8 mouse cellular contexts compared by ENCODE assay signal in genomic region chr12:33220509-33221051, GRCm38 (mm10).
A peak's percentile ranks its signal among the peaks of the same experiment; 100 is the strongest.
DNase-seq lines count a peak whose midpoint lies in the region; ATAC-seq and TF ChIP-seq lines count a peak whose summit lies in the region.

No protein-coding gene starts in this region.

- WGBS in heart, embryonic 10.5 days, result 27% methylated on average over 11 of the region's 11 CpGs

- peak; percentile 85 for ATAC-seq in G1E (ENCODE audit: extremely low read depth, insufficient number of reproducible peaks, low FRiP score, poor library complexity, severe bottlenecking)

- peaks cover 73% of the 10 kb centered on the region for H3K4me1 ChIP-seq in G1E (ENCODE audit: insufficient read depth, low read depth, low read length)
- H3K4me1 ChIP-seq in heart, embryonic 10.5 days, result peaks cover 58% of the 10 kb centered on the region

- H3K27me3 ChIP-seq in G1E (ENCODE audit: insufficient read depth, low read length), result 0 out of 2 replicates have a peak, but pooled peaks cover 4% of the 10 kb centered on the region
- H3K27me3 ChIP-seq in heart, embryonic 10.5 days (ENCODE audit: insufficient read depth, poor library complexity, severe bottlenecking), result no peaks in the 10 kb centered on the region

- H3K27ac ChIP-seq in heart, embryonic 10.5 days, result peak overlapping the region; percentile 85

- H3K36me3 ChIP-seq in G1E (replicated peaks), result peaks cover 60% of the 10 kb centered on the region
- H3K36me3 ChIP-seq in heart, embryonic 10.5 days, result 0 out of 2 replicates have a peak, but pooled peaks cover 5% of the 10 kb centered on the region

- H3K4me3 ChIP-seq in G1E (ENCODE audit: low read depth, low read length), result peak overlapping the region; percentile 53; the same call in 1 of the 2 replicates
- H3K4me3 ChIP-seq in heart, embryonic 10.5 days, result peak overlapping the region; percentile 34; the same call in 1 of the 2 replicates

- DNase-seq in G1E (ENCODE audit: low spot score), result peak; percentile 82
- peak; percentile 92 for DNase-seq in c-Kit-negative CD71-positive TER-119-positive erythroid progenitor cells, embryonic 14.5 days (ENCODE audit: low read depth, low spot score)
- peak; percentile 94 for DNase-seq in heart, embryonic 10.5 days (ENCODE audit: low spot score)
- DNase-seq in layer of hippocampus, adult 8-10 months (ENCODE audit: low spot score in 2 of 2), result peak; percentile 61 to 69
- peak; percentile 83 for DNase-seq in lung, postnatal 36 days
- DNase-seq in spleen, postnatal 10 days (ENCODE audit: low spot score in 2 of 2), result peak; percentile 81 to 85
- no peak for DNase-seq in cerebellum, adult 18-20 months
- no peak for DNase-seq in thymus, adult 18-20 months

- no peak for TF ChIP-seq CTCF in G1E (IDR thresholded peaks at IDR 0.05; ENCODE audit: low read depth, low read length)

- no peaks in the 10 kb centered on the region for H3K9me3 ChIP-seq in G1E (replicated peaks)
- H3K9me3 ChIP-seq in heart, embryonic 10.5 days, result no peaks in the 10 kb centered on the region

Comparison
In these comparisons a context has a peak if more than half of its experiments do, and no peak if none do; other contexts are left out.
1. DNase-seq: peak in G1E (single experiment), c-Kit-negative CD71-positive TER-119-positive erythroid progenitor cells, embryonic 14.5 days (single experiment), heart, embryonic 10.5 days (single experiment), layer of hippocampus, adult 8-10 months (2 of 2), lung, postnatal 36 days (single experiment) and spleen, postnatal 10 days (2 of 2); none in cerebellum, adult 18-20 months (0 of 2) and thymus, adult 18-20 months (0 of 2).